Mouse (Mus musculus) embryonic fibroblast, embryonic 13.5 days (primary cell): ENCODE measurements around the gene Slc35e4.

Source experiments
- CTCF ChIP-seq: IDR thresholded peaks from 2 replicates; pipeline ENCODE4 v1.5.1; 2011; ENCODE audit warnings: mild to moderate bottlenecking, control low read depth, low read length, moderate library complexity, borderline replicate concordance; ENCODE audit not compliant: insufficient read depth
- POLR2A ChIP-seq: IDR thresholded peaks from 2 replicates; pipeline ENCODE4 v1.6.1; 2011; ENCODE audit warnings: low read depth, mild to moderate bottlenecking, control low read depth, low read length, moderate library complexity

DNA sequence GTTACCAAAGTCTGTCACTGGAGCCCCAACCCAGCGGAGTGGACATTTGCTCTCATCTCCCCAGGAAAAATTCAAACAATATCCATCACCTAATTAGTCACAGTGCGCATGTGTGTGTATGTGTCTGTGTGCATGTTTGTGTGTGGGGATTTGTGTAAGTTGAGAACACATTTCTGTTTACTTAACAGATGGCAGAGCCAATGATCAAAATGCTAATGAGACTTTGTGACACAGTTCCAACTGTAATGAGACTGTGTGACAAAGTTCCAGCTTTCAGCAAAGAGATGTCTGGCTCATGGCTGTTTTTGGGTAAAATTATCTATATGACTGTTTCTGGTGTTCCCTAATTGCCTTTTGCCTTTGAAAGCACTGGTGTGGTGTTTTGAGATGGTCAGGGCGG is 21.9 kb upstream of the Slc35e4 start:
- TF ChIP-seq CTCF: no peak
- TF ChIP-seq POLR2A: no peak
